Mouse (Mus musculus): ENCODE measurements around the gene Gm10642. TPM values are rescaled to one million over a fixed set of nuclear protein-coding genes. Genes with fewer than 3 reads are reported as not detected.

Gene Gm10642
- polyA plus RNA-seq, 1 experiment from 2014 or later = 0.45 TPM

DNA sequence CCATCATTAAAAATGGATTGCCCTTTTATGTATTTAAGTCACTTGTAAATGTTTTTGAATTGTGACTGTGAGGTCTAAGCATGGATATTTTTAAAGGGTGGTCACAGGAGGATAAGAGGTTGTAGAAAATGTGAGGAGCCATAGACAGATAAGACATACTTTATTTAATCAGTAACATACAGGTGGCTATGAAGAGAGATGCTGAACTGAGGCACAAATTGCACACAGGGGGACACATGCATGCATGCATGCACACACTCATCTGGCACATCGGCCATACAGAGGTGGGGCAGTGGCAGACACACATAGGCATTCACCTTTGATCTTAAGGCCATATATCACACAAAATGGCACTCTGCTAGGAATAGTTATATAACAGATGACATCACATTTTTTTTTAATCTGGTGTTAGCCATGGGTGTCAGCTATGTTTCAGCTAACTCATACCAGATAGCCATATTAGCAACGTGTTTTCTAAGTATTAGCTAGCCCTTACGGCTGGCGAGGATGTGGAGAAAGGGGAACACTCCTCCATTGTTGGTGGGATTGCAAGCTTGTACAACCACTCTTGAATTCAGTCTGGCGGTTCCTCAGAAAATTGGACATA lies 47.6 kb downstream of the Gm10642 start:
- Histone ChIP-seq H3K9ac (no peak overlapping the region), H3K27me3 (no peaks in the 10 kb centered on the region), H3K27ac (no peak overlapping the region), H3K9me3 (replicated peaks) (no peaks in the 10 kb centered on the region), H3K4me2 (no peak overlapping the region), H3K36me3 (peaks cover 7% of the 10 kb centered on the region; the same call in 1 of the 2 replicates), H3K4me1 (replicated peaks) (no peaks in the 10 kb centered on the region), H3K4me3 (no peak overlapping the region)
- WGBS = 89% methylated on average over 5 of the region's 5 CpGs
- ATAC-seq (replicated peaks; ENCODE audit: insufficient number of reproducible peaks, insufficient read depth, low FRiP score, low read depth) = no peak

DNA sequence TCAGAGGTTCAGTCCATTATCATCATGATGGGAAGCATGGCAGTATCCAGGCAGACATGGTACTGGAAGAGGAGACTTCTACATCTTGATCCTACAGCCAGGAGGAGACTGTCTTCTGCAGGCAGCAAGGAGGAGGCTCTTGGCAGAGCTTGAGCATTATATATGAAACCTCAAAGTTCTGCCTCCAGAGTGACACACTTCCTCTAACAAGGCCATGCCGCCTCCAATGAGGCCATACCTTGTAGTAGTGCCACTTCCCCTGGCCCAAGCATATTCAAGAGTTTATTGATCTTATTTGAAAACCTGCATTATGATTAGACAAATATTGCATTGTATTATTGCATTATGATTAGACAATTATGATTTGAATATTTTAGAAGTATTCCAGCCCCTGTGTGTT lies 50.4 kb downstream of the Gm10642 start:
- no peak overlapping the region for H3K4me3 ChIP-seq
- H3K9ac ChIP-seq = no peak overlapping the region
- H3K27me3 ChIP-seq = no peaks in the 10 kb centered on the region
- peaks cover 7% of the 10 kb centered on the region; the same call in 1 of the 2 replicates for H3K36me3 ChIP-seq
- no peak for ATAC-seq (replicated peaks; ENCODE audit: insufficient number of reproducible peaks, insufficient read depth, low FRiP score, low read depth)
- no peaks in the 10 kb centered on the region for H3K4me1 ChIP-seq (replicated peaks)
- no peak overlapping the region for H3K4me2 ChIP-seq
- H3K27ac ChIP-seq = no peak overlapping the region
- WGBS = 75% methylated on average over 1 of the region's 1 CpGs
- H3K9me3 ChIP-seq (replicated peaks) = no peaks in the 10 kb centered on the region

Other genes with a start within 250 kb of the Gm10642 start
- gene Ccnb2, start 234.7 kb upstream of the Gm10642 start, polyA plus RNA-seq (2015; fragmentation: Nextera tagmentation; extraction: Ambion mirVana) = 129 and 142 TPM in 2 replicates
- 18.5 and 23.2 TPM in 2 replicates for gene Rnf111, start 152.5 kb upstream of the Gm10642 start, polyA plus RNA-seq (2015; fragmentation: Nextera tagmentation; extraction: Ambion mirVana)
- gene Sltm, start 113.5 kb upstream of the Gm10642 start, polyA plus RNA-seq (2015; fragmentation: Nextera tagmentation; extraction: Ambion mirVana) = 32.7 and 33.0 TPM in 2 replicates
- gene Mindy2, start 923 bp downstream of the Gm10642 start, polyA plus RNA-seq (2015; fragmentation: Nextera tagmentation; extraction: Ambion mirVana) = 10.9 and 13.1 TPM in 2 replicates
- 61.3 and 62.8 TPM in 2 replicates for gene Adam10, start 22.7 kb downstream of the Gm10642 start, polyA plus RNA-seq (2015; fragmentation: Nextera tagmentation; extraction: Ambion mirVana)

Measured in heart, embryonic 15.5 days (tissue).